Mouse (Mus musculus) cerebellum, postnatal 25 days (tissue): ENCODE measurements at regions not wholly inside any gene's neighbourhood (a gene's known extent, or its start where the extent isn't known, plus 50 kb on each side); places are given as distances from the start of the nearest gene placed in this dataset.

Experiments
- DNase-seq, 2 experiments: peaks; one replicate each; pipeline ENCODE4 v3.0.0; 2021; ENCODE audit warnings: mixed read lengths in 2 of 2

GRCm38 (mm10) chr6:104309166-104309565, 183.4 kb upstream of the Cntn6 start:
- peak; percentile 82 to 88 for DNase-seq

GRCm38 (mm10) chr6:104312993-104313392, 179.6 kb upstream of the Cntn6 start:
- peak; percentile 95 for DNase-seq

GRCm38 (mm10) chr6:104318451-104318850, 174.1 kb upstream of the Cntn6 start:
- peak; percentile 47 to 65 for DNase-seq

GRCm38 (mm10) chr6:104322182-104322581, 170.4 kb upstream of the Cntn6 start:
- peak in 1 of 2 experiments; percentile 18 for DNase-seq

GRCm38 (mm10) chr6:104339134-104339848, 153.3 kb upstream of the Cntn6 start:
- no peak for DNase-seq

- peak; percentile 22 to 27 for DNase-seq
These were observed 148.6 kb upstream of the Cntn6 start for GRCm38 (mm10) chr6:104343986-104344385.
